Mouse (Mus musculus): ENCODE measurements around the gene Iqcf1. TPM values are rescaled to one million over a fixed set of nuclear protein-coding genes. Genes with fewer than 3 reads are reported as not detected.

Iqcf1 gene
- total and polyA plus RNA-seq, 3 experiments, result not detected

DNA sequence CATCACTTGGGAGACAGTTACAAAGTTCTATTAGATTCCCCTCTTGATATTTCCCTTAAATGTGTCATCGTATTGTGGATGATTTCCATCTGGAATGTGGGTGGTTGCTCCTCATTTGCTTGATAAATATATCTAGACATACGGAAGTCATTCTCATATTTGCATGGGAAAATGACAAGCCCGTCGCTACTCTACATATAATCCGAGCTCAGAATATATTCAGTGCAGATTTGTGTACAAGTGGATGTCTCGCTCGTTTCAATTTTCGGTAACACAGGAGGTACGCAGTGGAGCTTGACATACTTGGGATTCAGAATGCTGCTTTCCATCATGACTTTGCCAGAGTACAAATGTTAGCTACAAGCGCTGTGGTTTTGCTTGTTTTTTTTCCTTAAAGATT is 9.6 kb downstream of the Iqcf1 start:
- TF ChIP-seq MAX (IDR thresholded peaks at IDR 0.05; ENCODE audit: low read length) (no peak), ETS1 (conservative IDR thresholded peaks at IDR 0.05; ENCODE audit: low read depth, low read length) (no peak), NRF1 (IDR thresholded peaks at IDR 0.05; ENCODE audit: low read depth, low read length) (no peak), JUND (conservative IDR thresholded peaks at IDR 0.05; ENCODE audit: low read depth, low read length) (no peak), KAT2A (IDR thresholded peaks at IDR 0.05; ENCODE audit: insufficient replicate concordance, low read length) (no peak), RAD21 (IDR thresholded peaks at IDR 0.05; ENCODE audit: low read depth, low read length) (no peak), ELF1 (IDR thresholded peaks at IDR 0.05; ENCODE audit: low read depth, low read length) (no peak), MAFK (IDR thresholded peaks at IDR 0.05; ENCODE audit: insufficient replicate concordance, low read length) (no peak), BHLHE40 (IDR thresholded peaks at IDR 0.05; ENCODE audit: low read depth, low read length) (no peak), HCFC1 (IDR thresholded peaks at IDR 0.05; ENCODE audit: low read depth, low read length) (no peak), PAX5 (IDR thresholded peaks at IDR 0.05; ENCODE audit: low read length) (no peak), E2F4 (IDR thresholded peaks at IDR 0.05; ENCODE audit: insufficient replicate concordance, low read depth, low read length) (no peak), SMC3 (IDR thresholded peaks at IDR 0.05; ENCODE audit: low read depth, low read length) (no peak)
- H3K9me3 ChIP-seq (replicated peaks; ENCODE audit: low read length), result peaks cover 2% of the 10 kb centered on the region
- H3K27me3 ChIP-seq (replicated peaks), result peaks cover 4% of the 10 kb centered on the region
- H3K4me3 ChIP-seq (replicated peaks in 1 of 3; ENCODE audit: low read depth in 2 of 3, low read length in 2 of 3, poor library complexity in 1 of 3), result no peak overlapping the region
- no peak overlapping the region for H3K9ac ChIP-seq (ENCODE audit: insufficient read depth, low read depth)
- DNase-seq (ENCODE audit: extremely low read depth), result no peak
- no peaks in the 10 kb centered on the region for H3K79me2 ChIP-seq (replicated peaks; ENCODE audit: control insufficient read depth, extremely low read depth, insufficient read depth, poor library complexity, severe bottlenecking)
- no peaks in the 10 kb centered on the region for H3K36me3 ChIP-seq (replicated peaks in 1 of 2; ENCODE audit: control insufficient read depth in 1 of 2, insufficient read depth in 1 of 2, low read length in 1 of 2)
- in situ Hi-C loops (cut with MboI; ENCODE audit: low pct_ligation_motif_present, low pct_unique_long_range_greater_than_20kb, low sequenced_read_pairs), result no loop called here
- no peak overlapping the region for H3K27ac ChIP-seq (ENCODE audit: insufficient read depth, low read depth)
- H3K4me2 ChIP-seq (ENCODE audit: insufficient read depth, low read depth, poor library complexity, severe bottlenecking), result no peak overlapping the region
- H3K4me1 ChIP-seq (ENCODE audit: control insufficient read depth in 1 of 2, insufficient read depth in 2 of 2), result peaks cover 0 to 7% of the 10 kb centered on the region in 2 experiments; a peak in 2 of 4 replicates
- dilution Hi-C loops (cut with MboI; ENCODE audit: extremely low pct_ligation_motif_present, extremely low pct_unique_long_range_greater_than_20kb, low sequenced_read_pairs), result no loop called here

GRCm38 (mm10) chr9:106512729-106513450 is 13.1 kb downstream of the Iqcf1 start:
- H3K36me3 ChIP-seq (replicated peaks in 1 of 2; ENCODE audit: control insufficient read depth in 1 of 2, insufficient read depth in 1 of 2, low read length in 1 of 2), result no peaks in the 10 kb centered on the region
- H3K9ac ChIP-seq (ENCODE audit: insufficient read depth, low read depth), result no peak overlapping the region
- H3K4me3 ChIP-seq (replicated peaks in 1 of 3; ENCODE audit: low read depth in 2 of 3, low read length in 2 of 3, poor library complexity in 1 of 3), result no peak overlapping the region
- peaks cover 0 to 7% of the 10 kb centered on the region in 2 experiments; a peak in 2 of 4 replicates for H3K4me1 ChIP-seq (ENCODE audit: control insufficient read depth in 1 of 2, insufficient read depth in 2 of 2)
- H3K9me3 ChIP-seq (replicated peaks; ENCODE audit: low read length), result peaks cover 2% of the 10 kb centered on the region
- H3K27ac ChIP-seq (ENCODE audit: insufficient read depth, low read depth), result no peak overlapping the region
- H3K4me2 ChIP-seq (ENCODE audit: insufficient read depth, low read depth, poor library complexity, severe bottlenecking), result no peak overlapping the region
- dilution Hi-C loops (cut with MboI; ENCODE audit: extremely low pct_ligation_motif_present, extremely low pct_unique_long_range_greater_than_20kb, low sequenced_read_pairs), result no loop called here
- no peaks in the 10 kb centered on the region for H3K79me2 ChIP-seq (replicated peaks; ENCODE audit: control insufficient read depth, extremely low read depth, insufficient read depth, poor library complexity, severe bottlenecking)
- peaks cover 4% of the 10 kb centered on the region for H3K27me3 ChIP-seq (replicated peaks)
- in situ Hi-C loops (cut with MboI; ENCODE audit: low pct_ligation_motif_present, low pct_unique_long_range_greater_than_20kb, low sequenced_read_pairs), result no loop called here
- no peak for TF ChIP-seq GABPA (IDR thresholded peaks at IDR 0.05; ENCODE audit: insufficient replicate concordance, low read depth, low read length)
- TF ChIP-seq MEF2A (IDR thresholded peaks at IDR 0.05; ENCODE audit: borderline replicate concordance, low read depth, low read length), result no peak
- TF ChIP-seq SMC3 (IDR thresholded peaks at IDR 0.05; ENCODE audit: low read depth, low read length), result no peak
- no peak for TF ChIP-seq HCFC1 (IDR thresholded peaks at IDR 0.05; ENCODE audit: low read depth, low read length)
- TF ChIP-seq ZC3H11A (IDR thresholded peaks at IDR 0.05; ENCODE audit: low read depth, low read length), result no peak
- no peak for TF ChIP-seq E2F4 (IDR thresholded peaks at IDR 0.05; ENCODE audit: insufficient replicate concordance, low read depth, low read length)
- no peak for TF ChIP-seq ZMIZ1 (IDR thresholded peaks at IDR 0.05; ENCODE audit: low read depth, low read length)
- TF ChIP-seq RCOR1 (conservative IDR thresholded peaks at IDR 0.05; ENCODE audit: low read depth, low read length), result no peak
- no peak for TF ChIP-seq RAD21 (IDR thresholded peaks at IDR 0.05; ENCODE audit: low read depth, low read length)
- TF ChIP-seq NRF1 (IDR thresholded peaks at IDR 0.05; ENCODE audit: low read depth, low read length), result no peak
- peak; percentile 12 for DNase-seq (ENCODE audit: extremely low read depth)
